Mouse (Mus musculus): Measurements from ENCODE around the gene Csnk2a1.

The Csnk2a1 gene

GRCm38 (mm10) chr2:152324842-152325241, 98.2 kb downstream of the Csnk2a1 start:
- CTCF ChIA-PET: interaction anchor here (0.7 kb wide), 2 partner anchors 27 to 35 kb away, joined by 3 read pairs; no protein-coding TSS in a partner anchor

- CTCF ChIA-PET: no interaction called here
Observed at GRCm38 (mm10) chr2:152326157-152326556, 99.5 kb downstream of the Csnk2a1 start.

- CTCF ChIA-PET: no interaction called here
Observed at GRCm38 (mm10) chr2:152326654-152327053, 100.0 kb downstream of the Csnk2a1 start.

- CTCF ChIA-PET: interaction anchor here (0.7 kb wide), 1 partner anchor 9 kb away, joined by 3 read pairs; no protein-coding TSS in a partner anchor
Observed at GRCm38 (mm10) chr2:152327980-152328379, 101.3 kb downstream of the Csnk2a1 start.

- CTCF ChIA-PET: no interaction called here
Observed at GRCm38 (mm10) chr2:152330858-152331423, 104.3 kb downstream of the Csnk2a1 start.
